Mouse (Mus musculus) thymus, postnatal 36 days (tissue): Measurements from ENCODE around the gene Gpr132.

ENCODE experiments used
- DNase-seq, 2 experiments: peaks; one replicate each; pipeline ENCODE4 v3.0.0; 2022; ENCODE audit warnings: mixed read lengths in 2 of 2

Gene Gpr132

DNA sequence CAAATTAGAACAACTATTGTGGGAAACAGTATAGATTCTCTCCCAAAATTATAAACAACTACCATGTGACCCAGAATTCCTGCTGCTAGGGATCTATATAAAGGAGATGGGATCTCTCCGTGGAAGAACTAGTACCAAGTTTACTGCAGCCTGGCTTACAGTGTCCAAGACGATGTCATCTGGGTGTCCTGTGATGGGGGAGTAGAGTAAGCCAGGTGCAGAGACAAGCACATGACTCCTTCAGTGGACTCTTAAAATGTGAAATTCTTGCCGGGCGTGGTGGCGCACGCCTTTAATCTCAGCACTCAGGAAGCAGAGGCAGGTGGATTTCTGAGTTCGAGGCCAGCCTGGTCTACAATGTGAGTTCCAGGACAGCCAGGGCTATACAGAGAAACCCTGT is 51.2 kb downstream of the Gpr132 start:
- peak in 1 of 2 experiments; percentile 10 for DNase-seq

DNA sequence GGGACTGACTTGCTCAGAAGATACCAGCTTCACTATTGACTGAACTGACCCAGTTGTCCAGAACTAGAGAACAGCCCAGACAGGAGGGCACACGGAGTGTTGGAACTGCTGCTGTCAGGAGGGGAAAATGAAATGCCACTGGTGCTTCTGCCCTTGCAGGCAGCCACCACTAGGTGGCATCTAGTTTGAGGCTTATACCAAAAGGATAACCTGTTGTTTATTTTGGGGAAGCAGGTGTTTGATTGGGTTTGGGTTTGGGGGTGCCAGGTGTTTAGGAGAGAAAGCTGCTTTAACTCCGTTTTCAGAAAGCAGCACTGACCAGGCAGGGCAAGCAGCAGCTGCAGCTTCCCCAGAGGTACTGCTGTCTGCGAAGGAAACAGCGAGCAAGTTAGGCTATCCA is 51.7 kb downstream of the Gpr132 start:
- DNase-seq, result peak; percentile 81 to 82

DNA sequence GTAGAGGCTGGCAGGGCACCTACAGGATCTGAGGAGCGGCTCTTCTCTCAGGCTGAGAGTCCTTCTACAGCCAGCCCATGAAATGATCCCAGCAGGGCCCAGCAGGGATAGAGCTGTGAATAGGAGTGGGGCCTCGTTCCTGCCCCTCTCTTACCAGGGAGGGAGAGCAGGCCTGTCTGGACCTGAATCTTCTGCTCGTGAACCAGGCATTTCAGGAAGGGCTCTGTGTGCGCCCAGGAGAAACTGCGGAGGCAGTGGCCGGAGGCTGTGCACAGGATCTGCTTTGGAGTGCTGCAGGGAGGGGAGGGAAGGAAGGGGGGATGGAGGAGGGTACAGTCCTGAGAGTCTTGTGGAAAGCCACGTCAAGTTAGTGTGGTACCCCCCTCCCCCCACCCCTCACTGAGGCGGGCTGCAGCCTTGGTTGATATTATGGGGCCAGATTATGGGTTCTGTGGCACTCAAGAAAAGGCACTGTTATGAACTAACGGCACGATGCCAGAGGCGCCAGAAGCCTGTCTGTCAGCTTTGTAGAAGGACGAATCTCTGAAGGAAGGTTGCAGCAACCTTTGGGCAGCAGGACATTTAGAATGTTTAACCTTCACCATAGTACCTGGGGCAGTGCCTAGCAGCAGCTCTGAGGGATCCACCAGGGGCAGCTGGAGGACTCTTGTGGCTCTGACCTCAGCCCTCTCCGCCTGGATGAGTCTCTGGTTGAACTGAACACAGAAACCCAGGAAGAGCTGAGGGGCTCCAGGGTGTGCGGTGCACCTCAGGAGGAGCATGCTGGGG is 53.2 kb downstream of the Gpr132 start:
- peak in 1 of 2 experiments; percentile 7 for DNase-seq

DNA sequence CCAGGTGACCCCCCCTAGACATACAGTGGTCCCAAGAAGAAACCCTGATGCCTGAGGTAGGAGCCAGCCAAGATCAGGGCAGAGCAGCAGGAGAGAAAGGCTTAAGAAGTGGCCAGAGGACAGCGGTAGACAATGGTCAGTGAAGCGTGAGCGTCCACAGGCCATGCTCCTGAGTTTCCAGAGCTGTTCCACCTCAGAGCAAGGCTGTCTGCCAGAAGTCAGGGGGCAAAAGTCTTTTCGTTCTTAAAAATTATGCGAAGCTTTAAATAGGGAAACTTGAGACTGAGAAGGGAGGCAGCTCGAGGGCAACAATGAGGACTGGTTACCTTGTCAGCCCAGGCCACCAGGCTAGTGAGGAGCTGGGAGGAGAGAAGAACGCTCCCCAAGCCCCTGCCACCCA is 54.7 kb downstream of the Gpr132 start:
- DNase-seq, result peak in 1 of 2 experiments; percentile 2

DNA sequence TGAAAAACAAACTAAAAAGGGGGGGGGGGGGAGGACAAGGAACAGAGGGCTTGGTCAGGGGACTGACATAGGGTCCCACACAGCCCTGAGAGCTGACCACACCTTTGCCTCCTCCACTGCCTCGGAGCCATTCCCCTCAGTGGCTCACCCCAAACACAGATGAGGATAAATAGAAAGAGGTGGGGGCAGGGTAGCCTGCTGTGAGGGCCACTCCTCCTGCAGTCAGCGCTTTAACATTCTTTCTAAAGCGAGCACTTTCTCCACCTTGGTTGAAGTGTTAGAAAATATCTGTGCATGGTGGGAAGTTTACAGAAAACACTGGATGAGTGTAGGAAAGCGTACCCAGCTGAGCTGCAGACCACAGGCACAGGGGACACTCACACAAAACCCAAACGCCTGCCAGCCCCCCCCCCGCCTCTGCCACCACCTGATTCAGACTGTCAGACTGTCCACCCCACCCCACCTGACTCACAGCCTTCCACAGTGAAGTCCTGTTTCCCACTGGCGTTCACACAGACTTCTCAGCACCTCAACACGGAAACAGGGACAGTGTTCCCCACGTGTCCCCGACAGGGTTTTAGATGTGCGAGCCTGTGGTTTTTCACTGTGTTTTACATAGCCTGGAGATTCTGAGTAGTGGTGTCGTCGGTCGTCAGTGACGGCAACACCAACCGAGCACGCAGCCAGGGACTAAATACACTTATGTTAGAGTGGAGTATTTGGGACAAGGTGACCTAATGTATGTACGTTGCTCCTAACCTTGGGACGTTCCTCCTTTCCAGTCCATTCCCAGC is 57.7 kb downstream of the Gpr132 start:
- no peak for DNase-seq

DNA sequence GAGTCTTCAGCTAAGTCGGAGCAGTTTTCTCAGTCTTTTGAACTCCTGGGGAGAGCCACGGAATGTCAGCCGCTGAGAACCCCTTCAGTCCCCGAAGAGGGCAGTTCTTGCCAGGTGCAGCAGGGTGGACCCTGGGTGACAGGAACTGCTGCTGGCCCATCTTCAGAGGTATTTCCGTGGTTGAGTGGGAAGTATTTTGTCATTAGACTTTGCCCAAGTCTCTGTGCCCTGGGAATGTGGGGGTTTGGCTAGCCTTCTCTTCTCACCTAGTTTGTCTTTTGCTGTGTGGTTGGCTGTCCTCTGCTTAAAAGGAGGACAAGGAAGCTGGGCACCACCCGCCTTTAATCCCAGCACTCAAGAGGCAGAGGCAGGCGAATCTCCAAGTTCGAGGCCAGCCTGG is 58.4 kb downstream of the Gpr132 start:
- peak in 1 of 2 experiments; percentile 9 for DNase-seq

DNA sequence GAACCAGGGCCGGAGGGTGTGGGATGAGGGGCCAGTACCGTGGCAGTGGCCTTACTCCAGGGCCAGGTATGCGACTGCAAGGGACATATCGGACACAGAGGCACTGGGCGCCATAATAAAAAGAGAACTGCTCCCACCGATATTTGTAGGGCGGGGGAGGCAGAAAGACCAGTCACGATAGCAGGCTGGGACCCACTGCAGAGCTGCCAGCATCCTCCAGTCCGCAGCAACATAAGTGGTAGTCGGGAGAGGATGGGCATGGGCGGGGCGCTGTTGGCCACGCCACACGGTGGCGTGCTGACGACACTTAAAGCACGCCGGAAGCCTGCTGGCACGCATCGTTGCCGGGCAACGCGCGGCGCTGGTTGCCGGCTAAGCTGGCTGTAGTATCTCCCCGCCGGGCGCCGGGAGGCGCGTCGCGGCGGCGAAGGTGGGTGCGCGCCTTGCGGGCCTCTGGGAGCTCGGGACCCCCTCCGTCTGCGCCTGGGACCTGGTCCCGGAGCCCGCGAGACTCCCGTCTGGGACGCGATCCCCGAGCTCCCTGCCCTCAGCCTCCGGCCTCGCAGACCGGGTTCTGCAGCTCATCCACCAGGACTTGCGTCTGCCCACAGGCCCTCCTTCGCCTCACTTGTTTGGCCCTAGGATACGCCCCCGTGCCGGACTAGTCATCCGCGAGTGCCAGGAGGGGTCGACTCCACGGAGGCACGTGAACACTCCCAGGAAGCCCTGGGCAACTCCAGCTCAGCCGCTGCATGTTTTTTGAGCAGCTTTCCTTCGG is 59.3 kb downstream of the Gpr132 start, which contains the start of gene Clba1:
Gene Clba1 (plus strand): TSS at position 351 of the 778 bp plus-strand sequence.
- DNase-seq, result peak; percentile 85 to 91

DNA sequence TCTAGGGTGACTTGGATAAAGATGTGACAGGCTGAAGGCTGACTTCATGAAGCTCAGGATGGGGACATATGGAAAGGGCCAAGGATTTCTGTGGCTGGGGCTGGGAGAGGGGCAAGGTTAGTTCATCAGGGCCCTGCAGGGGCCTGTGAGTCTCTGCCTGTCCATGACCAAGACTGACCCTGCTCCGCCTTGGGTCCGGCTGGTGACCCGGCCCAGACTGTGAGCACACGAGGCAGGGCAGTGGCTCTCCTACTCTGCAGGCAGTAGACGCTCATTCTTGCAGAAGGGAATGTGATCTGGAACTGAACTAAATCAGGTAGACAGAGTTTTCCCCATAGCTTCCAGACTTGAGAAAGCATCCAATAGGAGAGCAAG is 59.8 kb downstream of the Gpr132 start:
- DNase-seq, result no peak

DNA sequence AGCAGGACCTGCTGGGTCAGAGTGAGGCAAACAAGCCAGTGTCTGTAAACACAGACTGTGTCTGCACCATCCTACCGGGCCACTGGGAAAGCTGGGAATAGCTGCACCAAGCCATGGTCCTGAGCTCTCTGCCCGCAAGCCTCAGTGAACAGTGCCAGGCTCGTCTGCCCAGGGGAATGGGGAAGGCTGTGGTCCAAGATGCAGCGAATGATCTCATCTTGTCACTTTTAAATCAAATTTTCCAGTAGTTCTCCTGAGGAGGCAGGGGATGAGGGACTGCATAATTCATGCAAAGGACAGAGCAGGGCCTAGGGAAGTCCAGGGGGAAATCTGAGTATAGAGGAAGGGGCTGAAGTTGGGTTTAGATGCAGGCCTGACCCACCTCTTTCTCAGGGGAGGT is 60.2 kb downstream of the Gpr132 start:
- DNase-seq, result no peak

DNA sequence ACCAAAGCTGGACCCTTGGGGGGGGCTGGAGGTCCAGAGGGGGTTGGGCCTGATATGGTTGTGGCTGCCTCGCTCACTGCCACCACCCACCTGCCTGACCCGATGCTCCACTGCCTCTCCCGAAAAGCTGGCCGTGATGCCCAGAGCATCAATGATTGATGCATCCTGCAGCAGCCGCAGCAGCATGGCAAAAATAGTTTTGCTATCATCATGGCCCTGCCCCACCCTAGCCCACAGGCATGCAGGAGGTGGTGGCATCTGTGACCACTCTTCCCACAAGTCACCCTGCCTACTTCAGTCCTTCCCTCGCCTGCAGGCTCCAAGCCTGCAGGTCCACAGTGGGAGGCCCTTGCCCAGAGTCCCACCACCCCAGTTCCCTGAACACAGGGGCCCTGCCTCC is 62.0 kb downstream of the Gpr132 start:
- peak in 1 of 2 experiments; percentile 4 for DNase-seq

DNA sequence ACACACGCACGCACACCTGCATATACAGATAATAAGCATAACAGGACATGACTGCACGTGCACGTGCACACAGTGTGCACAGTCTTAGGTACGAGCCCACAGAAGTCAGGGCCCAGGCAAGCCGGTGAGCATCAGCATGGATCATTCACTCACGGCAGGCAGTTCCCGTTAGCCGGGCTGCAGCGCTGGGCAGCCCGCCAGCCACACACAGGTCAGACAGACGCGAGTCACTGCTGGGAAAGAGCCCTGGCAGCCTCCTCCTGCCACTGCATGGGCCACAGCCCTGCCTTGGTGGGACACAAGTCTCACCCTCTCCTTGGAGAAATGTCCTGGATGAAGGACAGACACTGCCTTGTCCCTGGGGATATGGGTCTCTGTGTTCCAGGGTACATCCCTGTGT is 64.0 kb downstream of the Gpr132 start:
- no peak for DNase-seq

DNA sequence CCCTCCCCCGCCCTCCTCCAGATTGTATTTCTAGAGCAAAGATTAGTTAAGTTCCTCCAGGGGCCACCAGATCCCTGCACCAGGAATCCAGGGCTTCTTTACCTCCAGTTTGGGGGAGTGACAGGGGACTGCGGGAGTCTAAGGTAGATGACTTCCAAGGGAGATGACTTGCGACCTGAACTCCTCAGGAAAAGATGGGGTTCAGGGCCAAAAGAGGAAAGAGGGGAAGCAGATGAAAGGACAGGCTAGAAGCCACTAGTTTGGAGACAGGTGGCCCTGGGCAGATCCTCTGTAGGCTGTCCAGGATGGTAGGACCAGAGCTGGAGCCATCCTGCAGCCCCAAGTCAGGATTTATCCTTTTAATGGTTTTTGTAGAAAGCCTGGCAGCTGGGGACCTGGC is 65.1 kb downstream of the Gpr132 start:
- DNase-seq, result no peak

DNA sequence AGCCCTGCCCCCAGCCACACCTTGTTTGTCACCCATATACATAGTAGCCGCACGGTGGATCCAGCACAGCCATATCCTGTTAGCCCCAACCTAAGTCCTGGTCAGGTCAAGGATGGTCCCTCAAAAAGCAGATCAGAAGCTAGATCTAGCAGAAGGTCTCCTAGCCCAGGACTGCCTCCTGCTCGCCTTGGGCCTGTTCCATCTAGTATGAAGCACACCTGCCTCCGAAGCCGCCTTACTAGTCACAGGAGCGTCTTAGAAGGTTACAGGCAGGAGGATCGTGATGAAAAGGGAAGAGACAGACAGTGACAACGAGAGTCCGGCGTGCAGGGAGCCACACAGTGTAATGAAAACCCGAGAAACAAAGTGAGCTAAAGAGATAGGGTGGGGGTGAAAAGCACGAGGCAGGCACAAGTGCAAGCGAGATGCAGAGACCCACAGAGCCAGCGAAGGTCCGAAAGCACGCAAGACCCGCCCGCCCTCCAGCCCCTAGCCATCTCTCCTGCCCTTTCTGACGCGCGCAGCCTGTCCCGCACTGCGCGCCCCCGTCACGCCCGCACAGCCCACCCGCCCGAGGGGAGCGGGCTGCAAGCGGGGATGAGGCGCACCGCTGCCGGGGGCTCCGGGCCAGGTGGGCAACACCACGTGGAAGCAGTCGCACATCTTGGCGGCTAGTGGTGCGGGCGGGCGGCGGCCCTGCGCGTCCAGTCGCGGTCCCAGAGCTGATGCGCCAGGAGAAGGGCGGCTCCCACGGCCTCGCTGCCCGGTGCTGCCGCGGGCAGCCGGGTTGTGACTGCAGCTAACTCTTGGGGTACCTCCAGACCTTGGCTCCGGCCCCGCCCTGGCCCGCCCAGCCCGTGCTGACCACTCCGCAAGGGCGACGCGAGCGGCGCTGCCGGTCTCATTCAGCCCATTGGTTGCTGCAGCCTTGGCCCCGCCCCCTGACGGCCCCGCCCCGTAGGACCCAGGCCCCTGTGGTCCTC is 65.9 kb downstream of the Gpr132 start, which contains the start of gene Ahnak2:
Gene Ahnak2 (minus strand): TSS at position 794 of the 983 bp plus-strand sequence.
- peak in 1 of 2 experiments; percentile 14 for DNase-seq
